Mouse (Mus musculus) v-Abl transformed pro-B cells (cell line): ENCODE measurements around the gene Zfp446.

ENCODE experiments used
- in situ Hi-C, 2 experiments: fragments of 400-800 bp; cut with MboI; formaldehyde crosslinking; loops; one replicate each; pipeline ENCODE4 v1.15.1; 2025; ENCODE audit not compliant: unreplicated experiment in 2 of 2

Zfp446 gene

DNA sequence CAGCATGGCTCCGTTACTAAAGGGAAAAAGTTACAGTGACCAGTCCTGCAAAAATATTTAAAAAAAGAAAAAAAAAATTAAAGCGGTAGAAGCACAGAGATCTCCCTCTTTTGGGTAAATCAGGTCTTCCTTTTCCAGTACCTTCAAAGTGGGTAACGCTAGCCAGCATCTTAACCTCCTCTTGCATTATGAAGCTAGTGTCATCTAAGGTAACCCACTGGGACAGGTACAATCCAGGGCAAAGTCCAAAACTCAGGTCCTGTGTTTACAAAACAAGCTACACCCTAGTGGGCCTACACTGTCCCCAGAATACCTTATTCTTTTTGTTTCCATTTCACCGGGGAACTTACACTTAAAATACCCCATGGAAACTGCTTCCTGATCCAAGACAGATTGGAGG lies 36.0 kb downstream of the Zfp446 start:
- in situ Hi-C loops: loop anchor here in 1 of 2 experiments (25.0 kb wide), 2 partner anchors 526 to 1401 kb away; partner anchors contain the start of genes Zfp606 and Zscan4-ps3

DNA sequence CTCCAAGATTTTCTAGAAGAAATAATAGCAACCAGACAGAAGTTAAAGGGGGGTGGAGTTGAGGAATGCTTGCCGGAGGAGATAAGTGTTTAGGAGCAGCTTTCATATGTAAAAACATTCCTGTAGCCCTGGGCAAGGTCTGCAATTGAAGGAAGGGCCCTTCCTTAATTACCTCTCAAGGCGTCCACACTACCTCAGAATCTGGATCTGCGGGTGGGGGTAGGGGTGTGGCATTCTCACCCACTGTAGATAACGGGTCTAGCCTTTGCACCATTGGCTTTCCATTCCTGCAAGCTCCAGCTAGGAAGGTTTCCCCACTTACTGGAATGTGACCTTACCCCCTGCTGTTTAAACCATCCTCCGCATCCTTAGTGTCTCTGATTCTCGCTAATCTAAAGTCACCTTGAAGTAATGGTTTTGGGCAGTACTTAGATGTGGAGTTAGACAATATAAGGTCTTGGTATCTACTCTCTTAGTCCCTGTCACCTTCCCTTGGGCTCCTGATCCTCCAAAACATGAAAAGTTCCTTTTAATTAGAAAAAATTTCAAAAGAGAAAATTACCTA lies 36.7 kb downstream of the Zfp446 start:
- in situ Hi-C loops: loop anchor here in 1 of 2 experiments (25.0 kb wide), 2 partner anchors 527 to 1402 kb away; partner anchors contain the start of genes Zfp606 and Zscan4-ps3

DNA sequence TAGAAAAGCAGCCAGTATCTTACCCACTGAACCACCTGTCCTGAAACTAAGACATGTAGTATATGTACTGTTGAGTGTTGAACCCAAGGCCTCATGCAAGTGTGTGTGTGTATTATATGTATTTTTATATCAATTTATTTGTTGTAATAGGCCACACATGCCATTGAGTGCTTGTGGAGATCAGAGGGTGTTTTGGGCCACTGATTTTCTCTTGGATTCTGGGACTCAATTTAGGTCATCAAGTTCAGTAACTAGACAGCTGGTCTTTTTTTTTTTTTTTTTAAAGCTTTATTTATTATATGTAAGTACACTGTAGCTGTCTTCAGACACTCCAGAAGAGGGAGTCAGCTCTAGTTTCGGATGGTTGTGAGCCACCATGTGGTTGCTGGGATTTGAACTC lies 37.6 kb downstream of the Zfp446 start:
- in situ Hi-C loops: loop anchor here in 1 of 2 experiments (25.0 kb wide), 2 partner anchors 528 to 1403 kb away; partner anchors contain the start of genes Zfp606 and Zscan4-ps3

DNA sequence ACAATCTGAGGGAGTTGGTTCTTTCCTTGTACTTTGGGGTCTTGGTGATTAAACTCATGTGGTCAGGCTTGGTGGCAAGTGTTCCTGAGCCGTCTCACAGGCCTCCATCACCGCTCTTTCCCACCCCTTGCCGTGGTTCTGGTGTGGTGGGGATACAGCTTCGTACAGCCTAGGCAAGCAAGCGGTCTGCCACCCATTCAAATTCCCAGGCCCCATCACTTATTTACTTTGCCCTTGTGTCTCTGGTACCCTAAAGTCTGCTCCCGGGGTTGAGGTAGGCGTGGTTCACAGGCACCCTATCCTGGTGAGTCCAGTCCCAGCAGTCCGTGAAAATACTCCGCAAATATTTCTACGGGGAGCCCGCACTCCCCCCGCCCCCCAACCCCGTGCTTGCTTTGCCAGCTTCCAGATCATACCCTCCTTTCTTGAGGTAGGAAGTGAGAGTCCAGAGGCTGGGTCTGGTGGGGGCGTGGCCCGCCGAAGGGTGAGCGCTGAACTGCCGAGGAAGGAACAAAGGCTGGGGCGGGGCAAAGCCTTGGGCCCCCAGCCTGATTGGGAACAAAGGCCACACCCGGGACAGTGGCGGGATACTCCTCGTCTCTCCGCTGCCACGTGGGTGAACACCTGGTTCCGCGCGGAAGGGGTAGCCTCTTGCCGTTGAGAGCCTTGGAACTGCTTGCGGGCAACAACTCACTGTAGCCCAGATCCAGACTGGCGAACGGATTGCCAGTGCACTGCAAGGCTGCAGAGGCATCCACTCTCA lies 45.3 kb downstream of the Zfp446 start:
- in situ Hi-C loops: loop anchor here (10.0 to 25.0 kb wide), 3 partner anchors 58 to 1411 kb away; partner anchors contain the start of genes Zfp324 (in 1 of the 2), Zfp606 (in 1 of the 2) and Zscan4-ps3 (in 1 of the 2)

DNA sequence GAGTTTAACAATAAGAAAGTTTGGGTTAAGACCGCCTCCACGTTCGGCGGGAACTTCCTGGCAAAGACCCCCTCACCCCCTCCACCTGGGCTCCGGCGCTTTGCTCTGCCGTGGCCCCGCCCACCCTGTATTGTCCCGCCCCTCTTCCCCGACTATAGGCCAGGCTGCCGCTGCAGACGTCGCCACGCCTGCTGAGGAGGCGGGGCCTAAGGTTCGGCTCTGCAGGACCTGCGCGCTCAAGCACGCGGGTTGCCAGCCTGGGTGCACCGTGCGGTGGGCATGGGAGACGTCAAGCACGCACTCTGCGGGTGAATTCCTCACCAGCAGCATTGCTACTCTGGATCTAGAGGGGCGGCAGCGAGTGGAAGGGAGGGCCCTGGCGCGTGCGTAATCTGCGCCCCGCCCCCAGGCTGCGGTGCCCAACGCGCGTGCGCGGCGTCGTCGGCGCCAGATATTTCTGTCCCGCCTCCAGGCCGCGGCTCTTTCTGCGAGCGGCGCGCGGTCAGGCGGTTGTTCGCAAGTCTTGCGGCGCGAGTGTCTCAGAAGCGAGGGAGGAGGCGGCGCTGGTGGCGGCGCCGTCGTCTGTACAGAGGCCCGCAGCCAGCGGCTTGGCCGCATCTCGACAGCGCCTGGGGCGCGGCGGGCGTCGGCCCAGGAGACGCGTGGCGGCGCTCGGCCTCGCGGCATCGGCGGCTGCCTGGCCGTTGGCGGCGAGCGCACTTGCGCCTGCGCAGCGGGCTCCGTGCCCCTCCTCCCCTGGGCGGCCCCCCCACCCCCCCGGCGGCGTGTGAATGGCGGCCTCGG lies 46.5 kb downstream of the Zfp446 start:
- in situ Hi-C loops: loop anchor here (10.0 to 25.0 kb wide), 3 partner anchors 59 to 1412 kb away; partner anchors contain the start of genes Zfp324 (in 1 of the 2), Zfp606 (in 1 of the 2) and Zscan4-ps3 (in 1 of the 2)

DNA sequence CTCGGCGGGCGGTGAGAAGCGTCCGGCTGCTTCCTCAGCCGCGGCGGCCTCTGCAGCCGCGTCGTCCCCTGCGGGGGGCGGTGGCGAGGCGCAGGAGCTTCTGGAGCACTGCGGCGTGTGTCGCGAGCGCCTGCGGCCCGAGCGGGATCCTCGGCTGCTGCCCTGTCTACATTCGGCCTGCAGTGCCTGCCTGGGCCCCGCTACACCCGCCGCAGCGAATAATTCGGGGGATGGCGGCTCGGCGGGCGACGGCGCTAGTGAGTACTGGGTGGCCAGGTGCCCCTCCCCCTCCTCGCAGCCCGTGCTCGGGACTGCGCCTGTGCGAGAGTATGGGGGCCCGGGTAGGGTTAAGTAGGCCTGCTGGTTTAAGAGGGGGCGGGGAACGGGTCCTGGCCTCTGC lies 47.2 kb downstream of the Zfp446 start:
- in situ Hi-C loops: loop anchor here (10.0 to 25.0 kb wide), 3 partner anchors 60 to 1413 kb away; partner anchors contain the start of genes Zfp324 (in 1 of the 2), Zfp606 (in 1 of the 2) and Zscan4-ps3 (in 1 of the 2)

- in situ Hi-C loops: loop anchor here in 1 of 2 experiments (10.0 kb wide), 1 partner anchor 61 kb away; the partner anchor contains the start of gene Zfp324
Observed at GRCm38 (mm10) chr7:13025511-13026112, 48.0 kb downstream of the Zfp446 start.

DNA sequence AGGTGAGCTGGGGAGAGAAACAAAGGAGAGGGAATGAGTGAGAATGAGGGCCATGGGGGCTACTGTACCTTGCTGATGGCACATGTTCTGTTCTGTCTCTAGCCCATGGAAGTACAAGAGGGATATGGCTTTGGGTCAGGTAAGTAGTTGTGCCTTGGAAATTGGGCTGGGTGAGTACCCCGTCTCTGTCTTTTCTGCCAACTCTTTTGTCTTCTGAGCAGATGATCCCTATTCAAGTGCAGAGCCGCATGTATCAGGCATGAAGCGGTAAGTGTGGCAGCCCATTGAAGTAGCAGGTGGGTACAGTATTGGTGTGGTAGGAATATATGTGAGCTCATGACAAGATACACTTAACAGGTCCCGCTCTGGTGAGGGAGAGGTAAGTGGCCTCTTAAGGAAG lies 51.3 kb downstream of the Zfp446 start:
- in situ Hi-C loops: loop anchor here in 1 of 2 experiments (10.0 kb wide), 1 partner anchor 64 kb away; the partner anchor contains the start of gene Zfp324

DNA sequence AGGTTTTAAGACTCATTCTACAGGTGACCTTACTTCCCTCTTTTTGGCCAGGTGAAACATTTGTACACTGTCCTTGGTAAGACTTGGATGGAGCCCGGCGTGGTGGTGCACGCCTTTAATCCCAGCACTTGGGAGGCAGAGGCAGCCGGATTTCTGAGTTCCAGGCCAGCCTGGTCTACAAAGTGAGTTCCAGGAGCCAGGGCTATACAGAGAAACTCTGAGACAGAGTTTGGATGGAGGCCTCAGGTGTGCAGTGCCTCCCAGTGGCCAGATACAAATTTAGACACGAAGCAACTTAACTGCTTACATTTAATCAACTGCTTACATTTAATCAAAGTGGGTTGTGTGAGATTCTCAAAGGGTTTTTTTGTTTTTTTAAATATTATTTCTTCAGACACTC lies 53.4 kb downstream of the Zfp446 start:
- in situ Hi-C loops: no loop called here

DNA sequence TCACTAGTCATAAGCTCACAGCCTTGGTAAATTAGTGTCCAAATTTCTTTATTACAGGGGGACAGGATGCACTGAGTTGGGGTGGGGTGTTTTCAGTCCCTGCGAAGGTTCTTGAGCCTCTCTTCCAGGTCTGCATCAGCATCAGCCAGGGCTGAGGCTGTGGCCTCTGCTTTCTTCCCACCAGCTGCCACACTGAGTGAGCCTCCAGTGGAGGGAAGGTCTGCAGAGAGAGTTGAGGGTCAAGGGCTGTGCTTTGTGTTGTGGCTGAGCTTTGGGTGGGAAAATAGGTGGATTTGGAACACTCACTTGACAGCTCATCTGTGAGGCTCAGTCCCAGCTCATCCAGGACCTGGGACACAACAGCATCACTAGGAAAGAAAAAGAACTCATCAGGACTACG lies 54.3 kb downstream of the Zfp446 start:
- in situ Hi-C loops: no loop called here

- in situ Hi-C loops: no loop called here
Observed at GRCm38 (mm10) chr7:13032541-13032940, 54.9 kb downstream of the Zfp446 start.

DNA sequence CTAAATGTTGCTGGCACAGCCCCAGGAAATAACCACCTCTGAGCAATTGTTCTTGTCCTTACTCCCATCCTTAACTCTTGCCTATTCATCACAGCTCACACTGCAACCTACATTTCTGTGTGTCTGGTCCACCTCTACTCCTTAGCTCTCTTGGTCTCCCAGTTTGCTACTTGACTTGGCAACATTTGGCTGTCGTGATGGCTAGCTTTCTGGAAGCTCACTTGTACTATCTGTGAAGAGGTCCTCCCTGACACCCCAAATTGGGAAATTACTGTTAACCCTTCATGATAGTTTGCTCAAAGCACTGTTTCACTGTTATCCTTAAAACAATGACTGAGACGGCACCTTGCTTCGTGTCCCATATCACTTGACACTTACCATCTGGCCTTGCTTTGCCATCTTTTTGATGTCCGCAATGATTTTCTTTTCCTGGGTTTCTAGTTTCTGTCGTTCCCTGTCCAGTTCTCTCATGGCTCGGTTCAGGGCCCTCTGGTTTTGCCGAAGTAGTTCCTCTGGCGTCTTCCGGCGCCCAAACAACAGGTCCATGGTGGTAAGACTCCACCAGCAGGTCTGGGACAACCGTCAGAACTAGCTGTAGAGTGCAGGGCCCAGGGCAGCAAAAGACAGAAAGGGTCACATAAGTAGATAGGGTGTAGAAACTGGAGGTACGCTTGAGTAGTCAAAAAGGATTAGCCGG lies 56.0 kb downstream of the Zfp446 start:
- in situ Hi-C loops: no loop called here

DNA sequence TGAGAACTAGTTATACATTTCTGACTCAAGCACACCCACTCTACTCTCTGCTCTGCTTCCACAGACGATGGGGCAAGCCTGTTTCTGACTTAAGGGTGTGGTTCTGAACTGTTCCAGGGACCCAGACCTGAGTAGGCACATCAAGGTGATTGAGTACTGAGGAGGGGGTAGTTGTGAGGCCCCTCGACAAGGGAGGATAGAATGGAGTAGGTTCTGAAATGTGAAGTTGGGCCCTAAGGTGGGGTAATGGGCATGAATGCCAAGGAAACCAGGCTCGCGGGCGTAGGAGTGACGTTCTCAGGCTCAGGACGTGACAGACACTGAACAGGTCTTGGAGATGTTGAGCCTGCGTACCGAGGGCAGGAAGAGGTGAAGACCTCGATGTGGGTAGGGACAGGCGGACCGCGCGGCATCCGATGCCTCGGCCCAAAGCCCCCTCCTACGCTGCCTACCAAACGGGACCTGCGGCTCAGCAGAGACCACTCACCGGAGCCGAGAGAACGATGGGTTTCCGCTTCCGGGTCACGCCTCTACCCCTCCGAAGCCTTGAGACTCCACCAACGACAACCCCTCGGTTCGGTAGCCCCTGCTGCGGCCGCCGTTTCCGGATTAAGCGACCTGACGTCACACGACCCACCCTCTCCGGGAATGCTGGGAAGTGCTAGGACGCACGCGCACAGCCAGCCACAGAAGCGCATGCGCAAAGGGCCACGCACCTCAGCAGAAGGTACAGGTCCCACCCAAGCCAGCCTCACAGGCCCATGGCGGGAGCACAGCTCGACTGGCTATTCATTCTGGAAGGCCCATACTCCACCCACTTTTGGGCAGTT lies 56.7 kb downstream of the Zfp446 start, which contains the start of gene Chmp2a:
Gene Chmp2a, minus strand, starts transcription at position 660 of the 830 bp plus-strand sequence.
- in situ Hi-C loops: no loop called here
